Mouse (Mus musculus) heart, embryonic 15.5 days (tissue): Measurements from ENCODE around the gene Cnot10. TPM values are rescaled to one million over a fixed set of nuclear protein-coding genes. Genes with fewer than 3 reads are reported as not detected.
A peak's percentile ranks its signal among the peaks of the same experiment; 100 is the strongest.

Experiments used
- ATAC-seq: fragments of 200-750 bp; cut with Nextera tagmentation; replicated peaks from 2 replicates; pipeline ENCODE4 v1.8.0; 2017; ENCODE audit warnings: low read depth, moderate TSS enrichment; ENCODE audit not compliant: insufficient number of reproducible peaks, insufficient read depth, low FRiP score
- H3K27ac ChIP-seq: fragments of 300-500 bp; sonication (generic); 2 replicates; pipeline ENCODE4 v1.5.1; 2015; ENCODE audit warnings: mild to moderate bottlenecking, inconsistent platforms
- H3K27me3 ChIP-seq: fragments of 300-500 bp; sonication (generic); 2 replicates; pipeline ENCODE4 v1.6.1; 2015; ENCODE audit warnings: inconsistent platforms
- H3K36me3 ChIP-seq: fragments of 300-500 bp; sonication (generic); 2 replicates; pipeline ENCODE4 v1.6.1; 2015; ENCODE audit warnings: mild to moderate bottlenecking, inconsistent platforms
- H3K4me1 ChIP-seq: fragments of 300-500 bp; sonication (generic); replicated peaks from 2 replicates; pipeline ENCODE4 v1.6.1; 2015; ENCODE audit warnings: inconsistent platforms
- H3K4me2 ChIP-seq: fragments of 300-500 bp; sonication (generic); 2 replicates; pipeline ENCODE4 v1.6.1; 2015; ENCODE audit warnings: inconsistent platforms, mild to moderate bottlenecking, moderate library complexity
- H3K4me3 ChIP-seq: fragments of 300-500 bp; sonication (generic); 2 replicates; pipeline ENCODE4 v1.5.1; 2015; ENCODE audit warnings: mild to moderate bottlenecking, inconsistent platforms
- H3K9ac ChIP-seq: fragments of 300-500 bp; sonication (generic); 2 replicates; pipeline ENCODE4 v1.6.1; 2015; ENCODE audit warnings: mild to moderate bottlenecking, inconsistent platforms
- H3K9me3 ChIP-seq: fragments of 300-500 bp; sonication (generic); replicated peaks from 2 replicates; pipeline ENCODE4 v1.6.1; 2016; ENCODE audit warnings: inconsistent platforms
- WGBS: fragments of 180-500 bp; shearing (Covaris S2); methylation state at CpG from one replicate; pipeline ENCODE4 v1.1.7; 2015; ENCODE audit warnings: mixed read lengths; 5-methylcytosine and 5-hydroxymethylcytosine counted together
- polyA plus RNA-seq: library from polyadenylated mRNA; unstranded; fragments of >200 nt; fragmentation: Nextera tagmentation; extraction: Ambion mirVana; gene quantifications from 2 replicates; pipeline ENCODE4 v1.2.1, GENCODE M21; 2015

Gene Cnot10
- polyA plus RNA-seq, 1 experiment from 2014 or later: 31.0 TPM

- H3K9me3 ChIP-seq: no peaks in the 10 kb centered on the region
- H3K36me3 ChIP-seq: no peaks in the 10 kb centered on the region
- ATAC-seq: no peak
- peak overlapping the region; percentile 61 for H3K4me3 ChIP-seq
- 6% methylated on average over 36 of the region's 36 CpGs for WGBS
- no peak overlapping the region for H3K27ac ChIP-seq
- H3K4me2 ChIP-seq: peak overlapping the region; percentile 98
- no peak overlapping the region for H3K9ac ChIP-seq
- peaks cover 35% of the 10 kb centered on the region for H3K4me1 ChIP-seq
- peaks cover 79% of the 10 kb centered on the region for H3K27me3 ChIP-seq
Observed at GRCm38 (mm10) chr9:114560771-114561670, 79.0 kb downstream of the Cnot10 start.

- 34% methylated on average over 7 of the region's 7 CpGs for WGBS
- Histone ChIP-seq H3K4me3 (no peak overlapping the region), H3K27ac (no peak overlapping the region), H3K36me3 (no peaks in the 10 kb centered on the region), H3K4me1 (peaks cover 35% of the 10 kb centered on the region), H3K4me2 (no peak overlapping the region; the same call in 1 of the 2 replicates), H3K9ac (no peak overlapping the region), H3K27me3 (peaks cover 75% of the 10 kb centered on the region), H3K9me3 (no peaks in the 10 kb centered on the region)
- ATAC-seq: no peak
Observed at GRCm38 (mm10) chr9:114560141-114560540, 79.8 kb downstream of the Cnot10 start.

GRCm38 (mm10) chr9:114557086-114557485 is 82.9 kb downstream of the Cnot10 start:
- Histone ChIP-seq H3K4me2 (no peak overlapping the region), H3K9ac (no peak overlapping the region), H3K27me3 (peaks cover 44% of the 10 kb centered on the region), H3K9me3 (no peaks in the 10 kb centered on the region), H3K27ac (no peak overlapping the region), H3K4me1 (peaks cover 14% of the 10 kb centered on the region), H3K4me3 (no peak overlapping the region), H3K36me3 (no peaks in the 10 kb centered on the region)
- no peak for ATAC-seq
- WGBS: 33% methylated on average over 7 of the region's 7 CpGs

DNA sequence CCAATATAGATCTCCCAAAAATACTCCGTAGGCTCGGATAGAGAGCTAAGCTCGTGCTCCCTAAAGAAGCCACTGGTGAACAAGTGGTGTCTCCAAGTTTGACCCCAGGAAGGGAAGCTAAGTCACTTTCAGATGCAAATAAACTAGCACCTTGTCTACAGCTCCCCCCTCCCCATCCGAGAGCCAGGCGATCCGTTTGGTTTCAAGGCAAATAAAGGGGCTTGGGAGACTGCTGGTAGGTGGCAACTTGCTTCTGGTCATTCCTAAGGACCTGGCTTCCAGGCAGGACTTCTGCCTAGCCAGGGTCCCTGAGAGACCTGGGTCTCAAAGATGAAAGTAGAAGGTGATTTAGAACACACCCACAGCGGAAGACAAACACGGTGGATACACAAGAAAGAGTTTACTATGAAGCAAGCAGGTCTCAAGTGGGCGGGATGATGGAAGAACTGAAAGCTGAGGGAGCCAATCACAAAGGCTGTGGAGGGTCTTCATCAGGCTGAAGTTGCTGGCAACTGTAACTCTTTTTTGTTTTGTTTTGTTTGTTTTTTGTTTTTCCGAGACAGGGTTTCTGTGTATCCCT is 83.6 kb downstream of the Cnot10 start:
- no peak overlapping the region for H3K4me3 ChIP-seq
- H3K4me2 ChIP-seq: no peak overlapping the region
- peaks cover 9% of the 10 kb centered on the region for H3K4me1 ChIP-seq
- no peak for ATAC-seq
- peaks cover 37% of the 10 kb centered on the region for H3K27me3 ChIP-seq
- no peak overlapping the region for H3K27ac ChIP-seq
- no peaks in the 10 kb centered on the region for H3K36me3 ChIP-seq
- no peak overlapping the region for H3K9ac ChIP-seq
- no peaks in the 10 kb centered on the region for H3K9me3 ChIP-seq
- 50% methylated on average over 10 of the region's 10 CpGs for WGBS

- Histone ChIP-seq H3K9ac (no peak overlapping the region), H3K36me3 (no peaks in the 10 kb centered on the region), H3K27ac (no peak overlapping the region), H3K4me2 (no peak overlapping the region), H3K4me1 (peaks cover 9% of the 10 kb centered on the region; the same call in 1 of the 2 replicates), H3K9me3 (no peaks in the 10 kb centered on the region), H3K27me3 (peaks cover 18% of the 10 kb centered on the region), H3K4me3 (no peak overlapping the region)
- WGBS: 56% methylated on average over 5 of the region's 5 CpGs
- peak; percentile 30; the same call in 1 of the 2 replicates for ATAC-seq
Observed at GRCm38 (mm10) chr9:114554355-114554979, 85.5 kb downstream of the Cnot10 start.

- H3K36me3 ChIP-seq: no peaks in the 10 kb centered on the region
- ATAC-seq: no peak
- peaks cover 9% of the 10 kb centered on the region; the same call in 1 of the 2 replicates for H3K4me1 ChIP-seq
- no peak overlapping the region for H3K4me3 ChIP-seq
- H3K4me2 ChIP-seq: no peak overlapping the region
- no peak overlapping the region for H3K9ac ChIP-seq
- peaks cover 12% of the 10 kb centered on the region for H3K27me3 ChIP-seq
- H3K27ac ChIP-seq: no peak overlapping the region
- H3K9me3 ChIP-seq: no peaks in the 10 kb centered on the region
Observed at GRCm38 (mm10) chr9:114553828-114554227, 86.2 kb downstream of the Cnot10 start.

GRCm38 (mm10) chr9:114550033-114550432 is 90.0 kb downstream of the Cnot10 start:
- H3K4me2 ChIP-seq: no peak overlapping the region
- H3K36me3 ChIP-seq: no peaks in the 10 kb centered on the region
- no peak overlapping the region for H3K4me3 ChIP-seq
- no peak for ATAC-seq
- H3K27ac ChIP-seq: no peak overlapping the region
- H3K9me3 ChIP-seq: no peaks in the 10 kb centered on the region
- H3K27me3 ChIP-seq: no peaks in the 10 kb centered on the region
- no peak overlapping the region for H3K9ac ChIP-seq
- 26% methylated on average over 6 of the region's 6 CpGs for WGBS
- H3K4me1 ChIP-seq: peaks cover 9% of the 10 kb centered on the region; the same call in 1 of the 2 replicates

GRCm38 (mm10) chr9:114549117-114549516 is 90.9 kb downstream of the Cnot10 start:
- H3K27ac ChIP-seq: no peak overlapping the region

GRCm38 (mm10) chr9:114548496-114548895 is 91.5 kb downstream of the Cnot10 start:
- H3K9me3 ChIP-seq: no peaks in the 10 kb centered on the region
- no peak overlapping the region for H3K4me2 ChIP-seq
- peaks cover 14% of the 10 kb centered on the region; the same call in 1 of the 2 replicates for H3K4me1 ChIP-seq
- no peak overlapping the region for H3K27ac ChIP-seq
- ATAC-seq: no peak
- WGBS: 56% methylated on average over 4 of the region's 4 CpGs
- H3K4me3 ChIP-seq: no peak overlapping the region
- no peaks in the 10 kb centered on the region for H3K36me3 ChIP-seq
- no peak overlapping the region for H3K9ac ChIP-seq
- no peaks in the 10 kb centered on the region for H3K27me3 ChIP-seq

More at GRCm38 (mm10) chr9:114549117-114549516, 90.9 kb downstream of the Cnot10 start:
- Histone ChIP-seq H3K27me3 (no peaks in the 10 kb centered on the region), H3K9ac (no peak overlapping the region), H3K4me2 (no peak overlapping the region), H3K4me1 (peaks cover 11% of the 10 kb centered on the region; the same call in 1 of the 2 replicates), H3K4me3 (no peak overlapping the region), H3K36me3 (no peaks in the 10 kb centered on the region), H3K9me3 (no peaks in the 10 kb centered on the region)
- 57% methylated on average over 5 of the region's 5 CpGs for WGBS
- no peak for ATAC-seq

- no peak for ATAC-seq
- peaks cover 14% of the 10 kb centered on the region; the same call in 1 of the 2 replicates for H3K4me1 ChIP-seq
- no peak overlapping the region for H3K4me2 ChIP-seq
Observed at GRCm38 (mm10) chr9:114547643-114548077, 92.3 kb downstream of the Cnot10 start.

DNA sequence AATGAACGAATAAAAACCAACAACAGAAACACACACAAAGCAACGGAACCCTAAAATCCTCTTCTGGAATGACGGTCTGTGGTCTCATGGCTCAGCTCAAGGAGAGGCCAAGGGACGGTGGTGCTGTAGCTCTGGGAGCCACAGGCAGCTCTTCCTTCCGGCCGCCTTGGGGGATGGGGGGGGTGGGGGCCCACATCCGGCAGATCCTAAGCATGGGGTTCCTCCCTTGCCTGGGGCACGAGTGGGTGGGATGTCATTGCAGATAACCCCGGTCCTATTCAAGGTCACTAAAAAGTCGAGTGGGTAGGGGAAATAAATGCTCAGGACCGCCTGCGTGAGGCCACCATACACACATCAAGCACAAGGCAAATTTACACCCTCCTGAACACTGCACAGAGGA is 93.2 kb downstream of the Cnot10 start:
- H3K4me3 ChIP-seq: no peak overlapping the region
- no peaks in the 10 kb centered on the region for H3K36me3 ChIP-seq
- H3K4me2 ChIP-seq: no peak overlapping the region
- no peaks in the 10 kb centered on the region for H3K9me3 ChIP-seq
- H3K27me3 ChIP-seq: no peaks in the 10 kb centered on the region
- no peak for ATAC-seq
- 52% methylated on average over 12 of the region's 12 CpGs for WGBS
- H3K27ac ChIP-seq: no peak overlapping the region
- no peak overlapping the region for H3K9ac ChIP-seq
- H3K4me1 ChIP-seq: peaks cover 14% of the 10 kb centered on the region; the same call in 1 of the 2 replicates

More at GRCm38 (mm10) chr9:114547643-114548077, 92.3 kb downstream of the Cnot10 start:
- WGBS: 58% methylated on average over 6 of the region's 6 CpGs
- H3K27me3 ChIP-seq: no peaks in the 10 kb centered on the region
- H3K4me3 ChIP-seq: no peak overlapping the region
- no peaks in the 10 kb centered on the region for H3K9me3 ChIP-seq
- H3K36me3 ChIP-seq: no peaks in the 10 kb centered on the region
- no peak overlapping the region for H3K27ac ChIP-seq
- no peak overlapping the region for H3K9ac ChIP-seq
